Mouse (Mus musculus) heart, embryonic 13.5 days (tissue): ENCODE results near the gene Cst3. TPM values are rescaled to one million over a fixed set of nuclear protein-coding genes. Genes with fewer than 3 reads are reported as not detected.

ENCODE experiments used
- ATAC-seq: fragments of 200-750 bp; cut with Nextera tagmentation; 2 replicates; pipeline ENCODE4 v1.8.0; 2017; ENCODE audit warnings: moderate TSS enrichment; ENCODE audit not compliant: insufficient number of reproducible peaks, low FRiP score, low TSS enrichment; ENCODE audit errors: extremely low read depth
- H3K27ac ChIP-seq: fragments of 300-500 bp; sonication (generic); replicated peaks from 2 replicates; pipeline ENCODE4 v1.5.1; 2015; ENCODE audit warnings: moderate library complexity, mild to moderate bottlenecking, inconsistent platforms
- H3K27me3 ChIP-seq: fragments of 300-500 bp; sonication (generic); replicated peaks from 2 replicates; pipeline ENCODE4 v1.6.1; 2015; ENCODE audit warnings: mild to moderate bottlenecking, inconsistent platforms
- H3K36me3 ChIP-seq: fragments of 300-500 bp; sonication (generic); 2 replicates; pipeline ENCODE4 v1.6.1; 2015; ENCODE audit warnings: mild to moderate bottlenecking, inconsistent platforms
- H3K4me1 ChIP-seq: fragments of 300-500 bp; sonication (generic); 2 replicates; pipeline ENCODE4 v1.6.1; 2015; ENCODE audit warnings: inconsistent platforms
- H3K4me2 ChIP-seq: fragments of 300-500 bp; sonication (generic); 2 replicates; pipeline ENCODE4 v1.6.1; 2015; ENCODE audit warnings: inconsistent platforms, mild to moderate bottlenecking, moderate library complexity
- H3K4me3 ChIP-seq: fragments of 300-500 bp; sonication (generic); 2 replicates; pipeline ENCODE4 v1.5.1; 2015; ENCODE audit warnings: moderate library complexity, mild to moderate bottlenecking, inconsistent platforms
- H3K9ac ChIP-seq: fragments of 300-500 bp; sonication (generic); 2 replicates; pipeline ENCODE4 v1.6.1; 2015; ENCODE audit warnings: inconsistent platforms, mild to moderate bottlenecking, moderate library complexity
- H3K9me3 ChIP-seq: fragments of 300-500 bp; sonication (generic); 2 replicates; pipeline ENCODE4 v1.6.1; 2016; ENCODE audit warnings: inconsistent platforms
- WGBS: fragments of 180-500 bp; shearing (Covaris S2); methylation state at CpG from one replicate; pipeline ENCODE4 v1.1.7; 2015; ENCODE audit warnings: mixed read lengths; 5-methylcytosine and 5-hydroxymethylcytosine counted together
- polyA plus RNA-seq: library from polyadenylated mRNA; unstranded; fragments of >200 nt; fragmentation: Nextera tagmentation; extraction: Ambion mirVana; gene quantifications from 2 replicates; pipeline ENCODE4 v1.2.1, GENCODE M21; 2015

Gene Cst3
- polyA plus RNA-seq: 753 and 907 TPM in 2 replicates

DNA sequence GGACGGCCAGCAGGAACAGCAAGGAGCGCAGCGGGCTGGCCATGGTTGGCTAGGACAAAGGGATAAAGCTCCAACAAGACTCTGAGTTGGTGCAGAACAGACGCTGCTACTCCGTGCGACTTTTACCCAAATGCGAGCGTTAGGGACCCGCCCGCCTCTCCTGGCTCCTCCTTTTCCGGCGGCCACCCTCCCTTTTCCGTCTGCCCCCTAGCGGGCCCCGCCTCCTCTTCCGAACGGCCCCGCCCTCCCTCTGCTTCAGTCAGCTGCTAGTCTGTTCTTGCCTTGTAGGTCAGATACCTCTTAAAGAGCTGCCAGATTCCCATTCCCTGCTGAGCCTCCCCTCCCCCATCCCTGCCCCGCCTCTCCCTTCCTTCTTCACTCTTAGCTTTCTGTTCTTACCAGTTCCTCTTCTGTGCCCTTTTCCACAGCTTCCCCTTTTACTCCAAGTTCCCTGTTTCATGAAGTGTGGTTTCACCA, at the start of gene Cst3:
Gene Cst3 (minus strand): TSS at position 358 of the 477 bp plus-strand sequence.
- ATAC-seq: peak; percentile 84

GRCm38 (mm10) chr2:148902286-148902685, 26.8 kb upstream of the Cst3 start:
- Histone ChIP-seq H3K9me3 (no peaks in the 10 kb centered on the region), H3K4me1 (no peaks in the 10 kb centered on the region), H3K27me3 (no peaks in the 10 kb centered on the region), H3K4me2 (peak overlapping the region; percentile 52), H3K36me3 (no peaks in the 10 kb centered on the region), H3K27ac (no peak overlapping the region), H3K4me3 (no peak overlapping the region), H3K9ac (no peak overlapping the region)
- ATAC-seq: no peak
- 7% methylated on average over 5 of the region's 5 CpGs for WGBS

More for the DNA sequence above, at the start of gene Cst3:
- Histone ChIP-seq H3K27ac (peak within 1 kb of the TSS; percentile 95), H3K9ac (peak within 1 kb of the TSS; percentile 94), H3K27me3 (no peaks in the 10 kb centered on the region), H3K4me2 (peak within 1 kb of the TSS; percentile 82), H3K9me3 (no peaks in the 10 kb centered on the region), H3K4me3 (peak within 1 kb of the TSS; percentile 80), H3K36me3 (peaks cover 22% of the 10 kb centered on the region), H3K4me1 (peaks cover 68% of the 10 kb centered on the region)
- 0% methylated on average over 19 of the region's 19 CpGs for WGBS

DNA sequence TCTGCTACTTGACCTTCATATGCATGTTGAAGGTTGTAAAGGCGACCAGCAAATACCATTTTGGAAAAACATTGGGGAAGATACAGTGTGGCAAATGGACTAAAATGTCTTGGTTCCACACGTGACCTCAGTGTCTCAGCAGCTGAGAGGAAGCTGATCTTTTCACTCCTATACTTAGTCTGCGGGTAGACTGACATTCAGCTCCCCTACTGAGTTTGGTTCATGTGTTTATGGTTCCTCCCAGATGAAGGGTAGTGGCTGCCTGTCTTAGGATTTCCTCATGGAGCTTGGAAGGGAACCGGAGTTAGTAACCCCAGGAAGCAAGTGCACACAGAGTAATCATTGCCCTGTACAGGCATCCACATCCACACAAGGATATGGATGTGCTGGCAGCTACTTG, 24.8 kb upstream of the Cst3 start:
- no peak overlapping the region for H3K27ac ChIP-seq
- H3K4me3 ChIP-seq: no peak overlapping the region
- H3K27me3 ChIP-seq: no peaks in the 10 kb centered on the region
- no peaks in the 10 kb centered on the region for H3K36me3 ChIP-seq
- H3K9me3 ChIP-seq: no peaks in the 10 kb centered on the region
- H3K9ac ChIP-seq: no peak overlapping the region
- no peak overlapping the region for H3K4me2 ChIP-seq
- 0 out of 2 replicates have a peak, but pooled peaks cover 7% of the 10 kb centered on the region for H3K4me1 ChIP-seq
- no peak for ATAC-seq
- WGBS: 53% methylated on average over 4 of the region's 4 CpGs

GRCm38 (mm10) chr2:148896219-148896618, 20.7 kb upstream of the Cst3 start:
- ATAC-seq: no peak
- H3K9ac ChIP-seq: no peak overlapping the region
- WGBS: 40% methylated on average over 1 of the region's 1 CpGs
- no peaks in the 10 kb centered on the region for H3K27me3 ChIP-seq
- H3K9me3 ChIP-seq: no peaks in the 10 kb centered on the region
- no peak overlapping the region for H3K4me3 ChIP-seq
- H3K36me3 ChIP-seq: no peaks in the 10 kb centered on the region
- no peak overlapping the region for H3K4me2 ChIP-seq
- 0 out of 2 replicates have a peak, but pooled peaks cover 7% of the 10 kb centered on the region for H3K4me1 ChIP-seq
- H3K27ac ChIP-seq: 0 out of 2 replicates have a peak overlapping the region, but pooled peaks have one; percentile 24

- H3K9me3 ChIP-seq: no peaks in the 10 kb centered on the region
- no peak overlapping the region for H3K27ac ChIP-seq
- no peak overlapping the region for H3K4me3 ChIP-seq
- no peak overlapping the region for H3K4me2 ChIP-seq
- no peak overlapping the region for H3K9ac ChIP-seq
- peaks cover 15% of the 10 kb centered on the region for H3K4me1 ChIP-seq
- ATAC-seq: no peak
- H3K36me3 ChIP-seq: no peaks in the 10 kb centered on the region
- no peaks in the 10 kb centered on the region for H3K27me3 ChIP-seq
Measured at GRCm38 (mm10) chr2:148893107-148893506, 17.6 kb upstream of the Cst3 start.

GRCm38 (mm10) chr2:148890021-148890851, 14.7 kb upstream of the Cst3 start:
- Histone ChIP-seq H3K9me3 (no peaks in the 10 kb centered on the region), H3K27ac (peak overlapping the region; percentile 73), H3K9ac (no peak overlapping the region), H3K4me1 (peaks cover 8% of the 10 kb centered on the region), H3K36me3 (no peaks in the 10 kb centered on the region), H3K4me2 (no peak overlapping the region), H3K27me3 (no peaks in the 10 kb centered on the region), H3K4me3 (no peak overlapping the region)
- WGBS: 57% methylated on average over 5 of the region's 5 CpGs
- no peak for ATAC-seq

DNA sequence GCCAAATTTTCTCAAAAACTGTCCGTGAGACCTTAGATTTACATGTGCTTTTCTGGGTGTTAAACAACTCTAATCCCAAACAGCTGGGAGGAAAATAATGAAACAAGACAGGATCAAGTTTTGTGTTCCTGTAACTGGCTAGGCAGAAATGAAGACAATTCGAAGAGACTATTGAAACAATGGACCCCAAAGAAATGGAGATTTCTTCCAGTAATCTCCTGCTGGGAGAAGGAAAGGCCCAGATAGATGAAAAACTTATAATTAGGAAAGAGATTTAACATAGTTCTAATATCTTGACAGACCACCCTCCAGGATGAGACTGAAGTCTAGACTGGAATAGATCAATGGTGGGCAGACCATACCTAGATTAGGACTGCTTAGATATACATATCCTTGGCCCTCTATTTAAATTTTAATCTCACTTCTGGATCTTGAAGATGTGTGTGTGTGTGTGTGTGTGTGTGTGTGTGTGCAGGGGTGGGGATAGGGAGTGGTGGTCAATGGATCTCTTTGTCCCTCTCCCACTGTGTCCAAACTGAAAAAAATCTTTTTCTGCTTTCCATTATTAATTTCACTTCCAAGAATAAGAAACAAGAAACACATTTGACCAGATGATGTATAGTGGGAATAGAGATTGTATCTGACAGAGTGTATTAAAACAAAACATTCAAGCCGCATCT, 14.0 kb upstream of the Cst3 start:
- Histone ChIP-seq H3K4me1 (peaks cover 11% of the 10 kb centered on the region), H3K27me3 (no peaks in the 10 kb centered on the region), H3K9me3 (no peaks in the 10 kb centered on the region), H3K9ac (no peak overlapping the region), H3K27ac (peak overlapping the region; percentile 16; the same call in 1 of the 2 replicates), H3K4me3 (no peak overlapping the region), H3K4me2 (no peak overlapping the region), H3K36me3 (no peaks in the 10 kb centered on the region)
- whole genome bisulfite sequencing: 70% methylated on average over 3 of the region's 3 CpGs
- ATAC-seq: no peak

DNA sequence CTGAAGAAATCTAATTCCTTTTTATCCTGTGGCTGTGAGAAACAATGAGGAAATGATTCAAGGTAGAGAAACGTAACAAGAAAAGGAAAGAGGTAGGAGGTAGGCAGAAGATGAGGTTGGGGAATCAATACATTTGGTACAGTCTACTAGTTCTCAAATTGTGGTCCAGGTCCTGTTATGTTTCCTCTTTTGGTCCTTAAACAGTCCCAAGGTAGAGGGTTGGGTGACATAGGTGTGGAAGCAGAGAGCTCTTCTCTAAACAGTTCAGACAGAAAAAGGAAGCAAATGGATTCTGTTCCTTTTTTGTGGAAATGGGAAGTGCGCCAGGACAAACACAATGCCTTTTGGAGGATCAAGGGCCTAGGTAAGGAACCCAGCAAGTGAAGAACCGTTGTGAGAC, 13.4 kb upstream of the Cst3 start:
- no peak for ATAC-seq
- Histone ChIP-seq H3K27me3 (no peaks in the 10 kb centered on the region), H3K36me3 (no peaks in the 10 kb centered on the region), H3K9ac (no peak overlapping the region), H3K4me3 (no peak overlapping the region), H3K4me1 (peaks cover 11% of the 10 kb centered on the region), H3K27ac (no peak overlapping the region), H3K9me3 (no peaks in the 10 kb centered on the region), H3K4me2 (no peak overlapping the region)
- WGBS: 79% methylated on average over 3 of the region's 3 CpGs

DNA sequence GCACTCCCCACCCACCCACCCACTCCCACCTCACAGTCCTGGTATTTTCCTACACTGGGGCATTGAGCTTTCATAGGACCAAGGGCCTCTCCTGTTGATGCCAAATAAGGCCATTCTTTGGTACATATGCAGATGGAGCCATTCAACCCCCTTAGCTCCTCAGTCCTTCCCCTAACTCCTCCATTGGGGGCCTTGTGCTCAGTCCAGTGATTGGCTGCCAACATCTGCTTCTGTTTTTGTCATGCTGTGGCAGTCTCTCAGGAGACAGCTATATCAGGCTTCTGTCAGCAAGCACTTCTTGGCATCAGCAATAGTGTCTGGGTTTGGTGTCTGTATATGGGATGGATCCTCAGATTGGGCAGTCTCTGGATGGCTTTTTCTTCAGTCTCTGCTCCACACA, 9.2 kb upstream of the Cst3 start:
- peaks cover 6% of the 10 kb centered on the region for H3K4me1 ChIP-seq
- H3K9me3 ChIP-seq: no peaks in the 10 kb centered on the region
- H3K27me3 ChIP-seq: no peaks in the 10 kb centered on the region
- H3K4me2 ChIP-seq: no peak overlapping the region
- peak overlapping the region; percentile 3; the same call in 1 of the 2 replicates for H3K27ac ChIP-seq
- no peak overlapping the region for H3K9ac ChIP-seq
- peak; percentile 73; the same call in 1 of the 2 replicates for ATAC-seq
- H3K36me3 ChIP-seq: no peaks in the 10 kb centered on the region
- H3K4me3 ChIP-seq: no peak overlapping the region

- peak overlapping the region; percentile 38 for H3K9ac ChIP-seq
- whole genome bisulfite sequencing: 25% methylated on average over 1 of the region's 1 CpGs
Measured at GRCm38 (mm10) chr2:148879199-148879598, 3.7 kb upstream of the Cst3 start.

GRCm38 (mm10) chr2:148878641-148879130, 3.2 kb upstream of the Cst3 start:
- Histone ChIP-seq H3K9me3 (no peaks in the 10 kb centered on the region), H3K27me3 (no peaks in the 10 kb centered on the region), H3K4me2 (no peak overlapping the region), H3K4me3 (no peak overlapping the region), H3K27ac (peak overlapping the region; percentile 41), H3K9ac (no peak overlapping the region), H3K36me3 (no peaks in the 10 kb centered on the region), H3K4me1 (peaks cover 49% of the 10 kb centered on the region)
- no peak for ATAC-seq
- 3% methylated on average over 2 of the region's 2 CpGs for WGBS

More at GRCm38 (mm10) chr2:148879199-148879598, 3.7 kb upstream of the Cst3 start:
- peak overlapping the region; percentile 41 for H3K27ac ChIP-seq
- H3K9me3 ChIP-seq: no peaks in the 10 kb centered on the region
- H3K4me1 ChIP-seq: peaks cover 43% of the 10 kb centered on the region
- no peak overlapping the region for H3K4me3 ChIP-seq
- no peaks in the 10 kb centered on the region for H3K27me3 ChIP-seq
- H3K4me2 ChIP-seq: no peak overlapping the region
- H3K36me3 ChIP-seq: no peaks in the 10 kb centered on the region
- ATAC-seq: no peak
